Mouse (Mus musculus): Measurements from ENCODE around the gene Rbsn. TPM values are rescaled to one million over a fixed set of nuclear protein-coding genes. Genes with fewer than 3 reads are reported as not detected.

Rbsn gene
- total RNA-seq (2023), result 10 to 100 TPM; 18.0 to 18.5 TPM

GRCm38 (mm10) chr6:92214773-92215449, at the start of gene Rbsn:
Gene Rbsn, minus strand, starts transcription at chr6:92214925.

GRCm38 (mm10) chr6:92244591-92244990, 29.9 kb upstream of the Rbsn start, which contains the start of gene Trh:
Gene Trh, minus strand, starts transcription at chr6:92244650.

GRCm38 (mm10) chr6:92183621-92184131, 31.0 kb downstream of the Rbsn start, which contains the start of gene Mrps25:
Gene Mrps25, minus strand, starts transcription at chr6:92184033.

Other genes starting within 250 kb of the Rbsn start
- gene Fgd5, start 236.0 kb downstream of the Rbsn start, total RNA-seq (2023), result under 1 TPM; 0.07 to 0.11 TPM
- gene Nr2c2, start 123.5 kb downstream of the Rbsn start, total RNA-seq (2023), result 10 to 100 TPM; 59.8 to 62.4 TPM
- 10 to 100 TPM in 1 of 2 experiments, 1 to 10 TPM in 1; 7.5 to 13.5 TPM for gene Mrps25, start 30.9 kb downstream of the Rbsn start, total RNA-seq (2023)
- gene Trh, start 29.7 kb upstream of the Rbsn start, total RNA-seq (2023), result not detected